Mouse (Mus musculus) mesoderm, embryonic 11.5 days (tissue): ENCODE measurements at regions not wholly inside any gene's neighbourhood (a gene's known extent, or its start where the extent isn't known, plus 50 kb on each side); places are given as distances from the start of the nearest gene placed in this dataset.

Source experiments
- DNase-seq: peaks from one replicate; pipeline ENCODE4 v3.0.0-alpha.2; 2012; ENCODE audit warnings: low read depth, low spot score

GRCm38 (mm10) chrX:150709416-150709815, 52.0 kb upstream of the Tro start:
- peak; percentile 12 for DNase-seq
